Mouse (Mus musculus): Measurements from ENCODE around the gene Vmn2r112.
"Not testable (repeated sequence)": the region's sequence is repeated elsewhere in the genome, so short reads cannot be mapped to it uniquely, and the experiment has no call there.

- TF ChIP-seq CTCF (IDR thresholded peaks at IDR 0.05); POLR2A (IDR thresholded peaks at IDR 0.05; ENCODE audit: insufficient read depth, low read depth, low read length): not testable (repeated sequence)
Measured at GRCm38 (mm10) chr17:22573382-22573781, 27.4 kb upstream of the Vmn2r112 start, which contains the start of gene Vmn2r111.

Measured in heart, adult 2 months (tissue).